Mouse (Mus musculus): Measurements from ENCODE around the gene Cdh8.
"Not testable (repeated sequence)": the region's sequence is repeated elsewhere in the genome, so short reads cannot be mapped to it uniquely, and the experiment has no call there.

Cdh8 gene

GRCm38 (mm10) chr8:99280375-99280774, 135.9 kb downstream of the Cdh8 start:
- no peak for DNase-seq (ENCODE audit: low spot score in 2 of 2)

GRCm38 (mm10) chr8:99267133-99267532, 149.1 kb downstream of the Cdh8 start:
- DNase-seq (ENCODE audit: low spot score in 2 of 2) = no peak

- no peak for DNase-seq (ENCODE audit: low spot score in 2 of 2)
Observed at GRCm38 (mm10) chr8:99234372-99234771, 181.9 kb downstream of the Cdh8 start.

- peak in 1 of 2 experiments; percentile 16 for DNase-seq (ENCODE audit: low spot score in 2 of 2)
Observed at GRCm38 (mm10) chr8:99223697-99224096, 192.6 kb downstream of the Cdh8 start.

- no peak for DNase-seq (ENCODE audit: low spot score in 2 of 2)
Observed at GRCm38 (mm10) chr8:99205194-99205593, 211.1 kb downstream of the Cdh8 start.

GRCm38 (mm10) chr8:99190643-99191042, 225.6 kb downstream of the Cdh8 start:
- DNase-seq (ENCODE audit: low spot score in 2 of 2) = no peak

GRCm38 (mm10) chr8:99186879-99187278, 229.4 kb downstream of the Cdh8 start:
- DNase-seq (ENCODE audit: low spot score in 2 of 2) = no peak

- DNase-seq (ENCODE audit: low spot score in 2 of 2) = peak in 1 of 2 experiments; percentile 6
Observed at GRCm38 (mm10) chr8:99184186-99184585, 232.1 kb downstream of the Cdh8 start.

- no peak for DNase-seq (ENCODE audit: low spot score in 2 of 2)
Observed at GRCm38 (mm10) chr8:99166966-99167365, 249.3 kb downstream of the Cdh8 start.

GRCm38 (mm10) chr8:99161633-99162032, 254.6 kb downstream of the Cdh8 start:
- no peak for DNase-seq (ENCODE audit: low spot score in 2 of 2)

GRCm38 (mm10) chr8:99145436-99145835, 270.8 kb downstream of the Cdh8 start:
- DNase-seq (ENCODE audit: low spot score in 2 of 2) = no peak

GRCm38 (mm10) chr8:99144761-99145160, 271.5 kb downstream of the Cdh8 start:
- not testable (repeated sequence) for DNase-seq (ENCODE audit: low spot score in 2 of 2)

GRCm38 (mm10) chr8:99098453-99098852, 317.8 kb downstream of the Cdh8 start:
- no peak for DNase-seq (ENCODE audit: low spot score in 2 of 2)

GRCm38 (mm10) chr8:99051344-99051743, 364.9 kb downstream of the Cdh8 start:
- no peak for DNase-seq (ENCODE audit: low spot score in 2 of 2)

- no peak for DNase-seq (ENCODE audit: low spot score in 2 of 2)
Observed at GRCm38 (mm10) chr8:99048664-99049363, 367.5 kb downstream of the Cdh8 start.

- DNase-seq (ENCODE audit: low spot score in 2 of 2) = no peak
Observed at GRCm38 (mm10) chr8:99040423-99040822, 375.8 kb downstream of the Cdh8 start.

- no peak for DNase-seq (ENCODE audit: low spot score in 2 of 2)
Observed at GRCm38 (mm10) chr8:99031060-99031459, 385.2 kb downstream of the Cdh8 start.

Data from right cerebral cortex, postnatal 36 days (tissue).